Mouse (Mus musculus): ENCODE results near the gene Rsu1. TPM values are rescaled to one million over a fixed set of nuclear protein-coding genes. Genes with fewer than 3 reads are reported as not detected.
A peak's percentile ranks its signal among the peaks of the same experiment; 100 is the strongest.

The Rsu1 gene
- polyA plus RNA-seq (2015; fragmentation: Nextera tagmentation; extraction: Ambion mirVana) = 141 and 144 TPM in 2 replicates

DNA sequence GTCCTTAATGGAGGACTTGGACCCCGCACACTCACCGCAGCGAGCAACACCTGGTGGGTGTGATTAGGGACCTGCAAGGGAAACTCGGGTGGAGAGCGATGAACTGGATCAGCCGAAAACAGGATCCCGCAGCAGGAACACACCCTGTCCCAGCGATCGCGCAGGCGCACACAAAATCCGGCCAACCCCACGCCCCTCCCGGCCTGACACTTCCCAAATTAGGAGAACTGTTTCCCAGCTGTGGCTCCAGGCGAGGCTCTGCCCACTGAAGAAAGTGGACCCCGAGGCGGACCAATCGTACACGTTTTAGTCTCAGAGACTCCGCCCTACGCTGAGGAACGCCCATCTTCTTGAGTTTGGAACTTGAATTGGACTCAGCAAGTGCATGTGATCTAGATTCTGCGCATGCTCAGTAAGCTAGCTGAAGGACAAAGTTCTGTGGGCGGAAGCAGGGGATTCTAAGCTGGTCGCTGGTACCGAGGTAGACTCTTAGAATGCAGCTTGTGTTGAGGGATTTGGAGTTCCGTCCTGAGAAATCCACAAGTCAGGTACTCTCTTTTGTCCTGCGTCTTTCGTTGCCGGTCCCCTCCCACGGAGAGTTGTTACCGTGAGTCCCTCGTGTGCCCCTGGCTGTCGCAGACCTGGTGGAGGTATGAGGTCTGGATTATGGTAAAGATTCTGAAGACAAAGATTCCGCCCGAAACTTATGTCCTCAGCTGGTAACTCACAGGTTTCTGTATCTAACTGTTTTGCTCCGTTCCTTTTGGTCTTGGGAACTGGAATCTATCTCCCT lies at the start of gene Rsu1:
Gene Rsu1 (minus strand): TSS at position 251 of the 793 bp plus-strand sequence.
- peak; percentile 100 for ATAC-seq (replicated peaks; ENCODE audit: insufficient number of reproducible peaks, insufficient read depth, low FRiP score, low read depth)
- no peaks in the 10 kb centered on the region for H3K9me3 ChIP-seq (replicated peaks)
- peak within 1 kb of the TSS; percentile 80 for H3K27ac ChIP-seq
- peak within 1 kb of the TSS; percentile 66 for H3K9ac ChIP-seq
- under 1% methylated on average over 37 of the region's 37 CpGs for WGBS
- H3K4me2 ChIP-seq = peak within 1 kb of the TSS; percentile 71
- H3K27me3 ChIP-seq = no peaks in the 10 kb centered on the region
- peaks cover 4% of the 10 kb centered on the region; the same call in 1 of the 2 replicates for H3K36me3 ChIP-seq
- H3K4me3 ChIP-seq = peak within 1 kb of the TSS; percentile 62
- peaks cover 30% of the 10 kb centered on the region for H3K4me1 ChIP-seq (replicated peaks)

DNA sequence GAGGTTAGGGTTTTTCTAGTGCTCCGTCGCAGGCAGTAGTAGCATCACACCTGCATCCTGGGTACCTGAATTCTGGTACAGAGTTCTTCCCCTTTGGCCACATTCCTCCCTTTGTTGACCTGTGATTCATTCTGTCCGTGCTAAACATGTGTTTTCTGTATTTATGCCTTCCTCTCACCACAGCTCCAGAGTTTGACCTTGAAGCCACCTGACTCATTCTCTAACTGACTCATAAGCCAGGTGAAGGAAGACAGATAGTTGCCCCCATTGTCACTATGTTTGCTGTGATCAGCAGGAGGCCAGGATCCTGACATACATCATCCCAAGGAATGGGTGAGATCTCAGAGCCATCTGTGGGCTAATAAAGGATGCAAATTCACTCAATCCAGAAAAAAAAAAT lies 32.2 kb upstream of the Rsu1 start:
- no peaks in the 10 kb centered on the region for H3K4me1 ChIP-seq (replicated peaks)
- H3K27me3 ChIP-seq = no peaks in the 10 kb centered on the region
- 75% methylated on average over 3 of the region's 3 CpGs for WGBS
- H3K27ac ChIP-seq = no peak overlapping the region
- H3K36me3 ChIP-seq = no peaks in the 10 kb centered on the region
- no peaks in the 10 kb centered on the region for H3K9me3 ChIP-seq (replicated peaks)
- H3K4me3 ChIP-seq = no peak overlapping the region
- no peak overlapping the region for H3K9ac ChIP-seq
- no peak overlapping the region for H3K4me2 ChIP-seq
- ATAC-seq (replicated peaks; ENCODE audit: insufficient number of reproducible peaks, insufficient read depth, low FRiP score, low read depth) = no peak

DNA sequence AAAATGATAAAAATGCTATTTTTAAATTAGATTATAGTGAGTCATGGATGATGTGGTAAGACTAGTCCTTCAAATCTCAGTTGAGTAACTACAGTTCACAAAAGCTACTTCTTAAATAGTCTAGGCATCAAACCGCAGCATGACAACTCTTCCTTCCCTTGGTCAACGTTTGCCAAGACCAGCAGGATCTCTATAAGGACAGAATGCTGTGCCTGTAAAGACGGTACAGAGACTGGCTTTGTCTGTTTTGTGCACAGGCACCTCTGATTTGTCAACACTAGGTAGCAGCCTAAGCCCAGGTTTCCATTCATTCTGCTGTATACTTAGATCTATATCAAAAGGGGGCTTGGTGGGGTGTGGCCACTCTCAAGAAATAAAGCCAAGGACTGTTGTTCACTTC lies 27.8 kb upstream of the Rsu1 start:
- WGBS = 34% methylated on average over 3 of the region's 3 CpGs
- H3K36me3 ChIP-seq = no peaks in the 10 kb centered on the region
- no peak overlapping the region for H3K27ac ChIP-seq
- no peaks in the 10 kb centered on the region for H3K27me3 ChIP-seq
- no peak overlapping the region for H3K4me3 ChIP-seq
- H3K4me1 ChIP-seq (replicated peaks) = no peaks in the 10 kb centered on the region
- H3K9ac ChIP-seq = no peak overlapping the region
- H3K9me3 ChIP-seq (replicated peaks) = no peaks in the 10 kb centered on the region
- no peak; the same call in 1 of the 2 replicates for ATAC-seq (replicated peaks; ENCODE audit: insufficient number of reproducible peaks, insufficient read depth, low FRiP score, low read depth)
- no peak overlapping the region for H3K4me2 ChIP-seq

DNA sequence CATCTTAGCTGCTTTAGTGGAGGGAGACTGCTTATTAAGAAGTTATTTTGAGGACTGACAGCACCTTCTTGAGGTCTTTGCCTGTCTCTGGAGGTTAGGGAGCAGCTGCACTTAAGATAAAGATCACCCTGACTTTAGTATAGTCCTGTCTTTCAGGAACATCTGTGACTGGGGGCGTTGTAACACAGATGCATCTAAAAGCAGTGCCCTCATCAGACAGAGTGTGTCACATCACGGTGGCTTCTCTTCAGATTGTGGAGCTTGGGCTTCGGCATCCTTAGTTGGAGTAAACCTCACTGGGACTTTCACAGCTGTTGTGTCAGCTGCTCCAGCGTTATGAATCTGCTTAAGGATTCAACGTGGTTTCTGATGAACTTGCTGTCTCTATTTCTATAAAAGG lies 26.5 kb upstream of the Rsu1 start:
- Histone ChIP-seq H3K27me3 (no peaks in the 10 kb centered on the region), H3K9me3 (replicated peaks) (no peaks in the 10 kb centered on the region), H3K27ac (no peak overlapping the region), H3K4me1 (replicated peaks) (no peaks in the 10 kb centered on the region), H3K4me3 (no peak overlapping the region), H3K36me3 (no peaks in the 10 kb centered on the region), H3K9ac (no peak overlapping the region), H3K4me2 (no peak overlapping the region)
- no peak for ATAC-seq (replicated peaks; ENCODE audit: insufficient number of reproducible peaks, insufficient read depth, low FRiP score, low read depth)
- WGBS = 45% methylated on average over 5 of the region's 5 CpGs

DNA sequence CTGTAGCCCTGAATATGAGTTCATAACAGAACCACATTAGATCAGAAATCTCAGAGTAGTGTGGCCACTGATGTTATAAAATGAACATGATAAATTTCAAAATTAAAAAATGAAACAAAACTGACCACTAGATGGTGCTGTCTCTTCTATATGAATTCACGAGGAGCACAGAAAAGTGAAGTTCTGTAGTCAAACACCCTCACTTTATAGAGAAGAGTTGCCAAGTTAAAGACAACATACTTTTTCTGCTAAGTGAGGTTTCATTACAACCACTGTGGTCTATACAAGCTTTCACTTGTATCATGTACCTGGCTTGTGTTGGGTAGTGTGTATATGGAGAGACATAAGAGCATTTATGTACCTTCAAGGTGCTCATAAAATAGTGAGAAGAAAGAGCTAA lies 19.4 kb upstream of the Rsu1 start:
- Histone ChIP-seq H3K27ac (no peak overlapping the region), H3K9me3 (replicated peaks) (no peaks in the 10 kb centered on the region), H3K27me3 (no peaks in the 10 kb centered on the region), H3K4me2 (no peak overlapping the region), H3K4me1 (replicated peaks) (0 out of 2 replicates have a peak, but pooled peaks cover 2% of the 10 kb centered on the region), H3K4me3 (no peak overlapping the region), H3K36me3 (no peaks in the 10 kb centered on the region), H3K9ac (no peak overlapping the region)
- 0% methylated on average over 1 of the region's 1 CpGs for WGBS
- ATAC-seq (replicated peaks; ENCODE audit: insufficient number of reproducible peaks, insufficient read depth, low FRiP score, low read depth) = no peak

DNA sequence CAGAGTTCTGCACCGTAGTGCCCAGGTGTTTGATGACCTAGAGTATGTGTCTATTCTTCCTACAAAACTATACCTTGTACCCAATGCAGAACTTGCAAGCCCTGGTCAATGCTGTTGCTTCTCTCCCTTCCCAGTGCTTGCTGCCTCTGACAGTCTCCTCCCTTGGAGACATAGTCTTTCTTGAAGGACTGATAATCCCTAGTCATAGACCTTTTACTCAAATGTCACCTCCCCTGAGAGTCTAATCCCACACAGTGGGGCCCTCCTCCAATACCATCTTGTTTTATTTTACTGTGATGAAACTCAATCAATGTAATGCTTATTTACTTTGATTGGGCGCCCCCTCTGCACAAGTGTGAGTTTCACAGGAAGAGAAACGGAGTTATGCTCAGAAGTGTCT lies 18.9 kb upstream of the Rsu1 start:
- ATAC-seq (replicated peaks; ENCODE audit: insufficient number of reproducible peaks, insufficient read depth, low FRiP score, low read depth) = no peak
- H3K4me2 ChIP-seq = no peak overlapping the region
- H3K27ac ChIP-seq = no peak overlapping the region
- H3K4me3 ChIP-seq = no peak overlapping the region
- 0 out of 2 replicates have a peak, but pooled peaks cover 2% of the 10 kb centered on the region for H3K4me1 ChIP-seq (replicated peaks)
- no peaks in the 10 kb centered on the region for H3K9me3 ChIP-seq (replicated peaks)
- H3K27me3 ChIP-seq = no peaks in the 10 kb centered on the region
- 72% methylated on average over 3 of the region's 3 CpGs for WGBS
- H3K9ac ChIP-seq = no peak overlapping the region
- H3K36me3 ChIP-seq = no peaks in the 10 kb centered on the region

DNA sequence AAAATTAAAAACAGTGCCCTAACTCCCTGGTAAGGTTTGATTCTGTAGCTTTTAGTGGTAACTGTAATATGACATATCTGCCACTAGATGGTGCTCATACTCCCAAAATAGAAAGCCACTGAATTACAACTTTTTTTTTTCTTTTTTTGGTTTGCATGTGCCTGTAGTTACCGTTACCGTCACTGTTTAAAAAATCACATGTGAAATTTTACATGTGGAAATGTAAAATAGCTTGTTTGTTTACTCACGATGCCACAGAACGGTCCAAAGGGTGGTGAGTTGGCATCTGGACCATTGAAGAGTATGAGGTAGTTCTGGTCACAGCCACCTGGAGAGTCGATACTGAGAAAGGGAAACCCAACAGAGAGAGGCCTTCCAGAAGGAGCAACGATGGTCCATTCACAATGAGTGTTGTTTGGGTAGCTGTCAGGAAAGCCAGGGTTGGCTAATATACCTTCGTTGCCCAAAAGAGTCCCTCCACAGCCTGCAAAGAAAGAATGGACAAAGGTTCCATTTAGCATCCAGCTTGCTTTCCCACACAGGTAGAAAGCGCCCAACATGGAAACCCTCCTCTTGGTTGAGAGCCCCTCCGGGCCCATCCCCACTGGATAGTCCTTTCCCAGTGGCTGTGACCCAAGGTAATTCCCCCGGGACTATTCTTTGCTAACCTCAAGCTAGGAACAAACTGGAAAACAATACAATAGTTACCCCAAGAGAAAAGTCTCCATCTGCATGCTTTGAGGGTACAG lies 7.1 kb upstream of the Rsu1 start:
- H3K4me1 ChIP-seq (replicated peaks) = peaks cover 6% of the 10 kb centered on the region
- no peak overlapping the region for H3K4me3 ChIP-seq
- 48% methylated on average over 10 of the region's 10 CpGs for WGBS
- H3K27me3 ChIP-seq = no peaks in the 10 kb centered on the region
- H3K36me3 ChIP-seq = no peaks in the 10 kb centered on the region
- H3K4me2 ChIP-seq = peak overlapping the region; percentile 36; the same call in 1 of the 2 replicates
- H3K27ac ChIP-seq = no peak overlapping the region
- H3K9me3 ChIP-seq (replicated peaks) = no peaks in the 10 kb centered on the region
- no peak for ATAC-seq (replicated peaks; ENCODE audit: insufficient number of reproducible peaks, insufficient read depth, low FRiP score, low read depth)
- no peak overlapping the region for H3K9ac ChIP-seq

DNA sequence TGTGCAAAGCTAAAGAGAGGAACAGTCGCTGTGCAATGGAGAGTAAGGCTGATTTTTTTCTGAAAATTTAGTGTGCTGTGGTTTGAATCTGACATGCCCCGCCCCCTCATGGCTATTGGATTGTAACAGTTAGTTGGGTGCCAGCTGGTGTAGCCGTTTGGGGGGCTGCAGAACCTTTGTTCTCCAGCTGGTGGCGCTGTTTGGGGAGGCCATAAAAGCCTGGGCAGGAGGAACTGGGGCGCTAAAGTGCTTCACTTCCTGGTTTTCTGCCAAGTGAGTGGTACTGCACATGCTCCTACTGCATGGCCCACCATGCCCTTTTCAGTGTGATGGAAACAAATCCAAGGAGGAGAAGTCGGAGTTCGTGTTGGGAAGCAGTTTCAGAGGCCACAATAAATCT lies 4.7 kb upstream of the Rsu1 start:
- H3K27me3 ChIP-seq = no peaks in the 10 kb centered on the region
- H3K4me3 ChIP-seq = no peak overlapping the region
- H3K9me3 ChIP-seq (replicated peaks) = no peaks in the 10 kb centered on the region
- no peak overlapping the region for H3K4me2 ChIP-seq
- H3K9ac ChIP-seq = no peak overlapping the region
- no peak for ATAC-seq (replicated peaks; ENCODE audit: insufficient number of reproducible peaks, insufficient read depth, low FRiP score, low read depth)
- WGBS = 51% methylated on average over 7 of the region's 7 CpGs
- no peak overlapping the region for H3K27ac ChIP-seq
- no peaks in the 10 kb centered on the region for H3K36me3 ChIP-seq
- H3K4me1 ChIP-seq (replicated peaks) = peaks cover 10% of the 10 kb centered on the region

DNA sequence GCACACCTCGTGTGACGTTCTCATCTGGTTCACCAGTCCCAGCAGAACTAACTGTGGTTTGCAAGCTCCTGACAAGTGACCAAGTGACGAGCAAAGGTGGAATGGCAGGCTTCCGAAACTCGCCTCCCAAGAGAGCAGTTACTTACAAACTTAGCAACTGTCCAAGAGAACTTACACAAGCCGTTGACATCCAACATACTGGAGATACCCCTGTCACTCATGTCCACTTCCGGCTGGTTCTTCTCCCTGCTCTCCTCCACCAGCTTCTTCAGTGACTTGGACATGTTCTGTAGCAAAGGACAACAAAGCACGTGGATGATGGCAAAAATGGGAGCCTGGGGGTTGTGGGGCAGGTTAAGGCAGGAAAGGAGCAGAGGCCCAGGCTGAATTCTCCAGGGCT lies 479 bp downstream of the Rsu1 start:
- H3K27me3 ChIP-seq = no peaks in the 10 kb centered on the region
- peaks cover 32% of the 10 kb centered on the region for H3K4me1 ChIP-seq (replicated peaks)
- no peaks in the 10 kb centered on the region for H3K9me3 ChIP-seq (replicated peaks)
- peak overlapping the region; percentile 71 for H3K4me2 ChIP-seq
- peak overlapping the region; percentile 62 for H3K4me3 ChIP-seq
- peak overlapping the region; percentile 80 for H3K27ac ChIP-seq
- WGBS = 18% methylated on average over 8 of the region's 8 CpGs
- peak overlapping the region; percentile 66 for H3K9ac ChIP-seq
- peaks cover 5% of the 10 kb centered on the region; the same call in 1 of the 2 replicates for H3K36me3 ChIP-seq
- ATAC-seq (replicated peaks; ENCODE audit: insufficient number of reproducible peaks, insufficient read depth, low FRiP score, low read depth) = no peak; the same call in 1 of the 2 replicates

DNA sequence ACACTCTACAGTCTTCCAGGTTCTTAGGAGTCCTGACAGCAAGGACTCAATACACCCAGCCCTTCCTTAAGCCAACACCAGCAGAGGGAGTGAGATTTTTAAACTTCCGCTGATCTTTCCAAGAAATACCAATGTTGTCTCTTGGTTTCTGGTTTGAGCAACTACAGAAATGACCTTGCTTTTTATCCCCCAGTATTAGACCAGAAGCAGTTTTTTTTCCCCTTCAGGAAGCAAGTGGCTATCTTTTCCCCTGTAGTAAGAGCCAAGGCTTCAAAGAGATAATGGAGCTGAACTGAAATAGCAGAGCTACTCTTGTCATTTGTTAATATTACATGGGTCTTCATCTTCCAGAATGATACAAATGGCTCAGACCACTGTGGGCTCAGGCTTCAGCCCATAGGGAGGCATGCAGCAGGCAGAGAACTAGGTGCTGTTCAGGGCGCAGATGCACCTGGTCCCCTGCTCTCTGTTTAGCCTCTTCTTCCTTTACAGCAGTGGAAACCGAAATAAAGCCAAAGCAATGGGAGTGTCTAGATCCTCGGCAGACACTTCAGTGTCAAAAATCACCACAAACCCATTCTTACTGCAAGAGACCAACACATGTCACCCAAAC lies 2.4 kb downstream of the Rsu1 start:
- H3K27ac ChIP-seq = no peak overlapping the region
- no peaks in the 10 kb centered on the region for H3K27me3 ChIP-seq
- H3K4me3 ChIP-seq = no peak overlapping the region
- WGBS = 86% methylated on average over 4 of the region's 4 CpGs
- no peaks in the 10 kb centered on the region for H3K9me3 ChIP-seq (replicated peaks)
- peaks cover 32% of the 10 kb centered on the region for H3K4me1 ChIP-seq (replicated peaks)
- no peak for ATAC-seq (replicated peaks; ENCODE audit: insufficient number of reproducible peaks, insufficient read depth, low FRiP score, low read depth)
- H3K4me2 ChIP-seq = no peak overlapping the region
- H3K9ac ChIP-seq = no peak overlapping the region
- peaks cover 5% of the 10 kb centered on the region; the same call in 1 of the 2 replicates for H3K36me3 ChIP-seq

DNA sequence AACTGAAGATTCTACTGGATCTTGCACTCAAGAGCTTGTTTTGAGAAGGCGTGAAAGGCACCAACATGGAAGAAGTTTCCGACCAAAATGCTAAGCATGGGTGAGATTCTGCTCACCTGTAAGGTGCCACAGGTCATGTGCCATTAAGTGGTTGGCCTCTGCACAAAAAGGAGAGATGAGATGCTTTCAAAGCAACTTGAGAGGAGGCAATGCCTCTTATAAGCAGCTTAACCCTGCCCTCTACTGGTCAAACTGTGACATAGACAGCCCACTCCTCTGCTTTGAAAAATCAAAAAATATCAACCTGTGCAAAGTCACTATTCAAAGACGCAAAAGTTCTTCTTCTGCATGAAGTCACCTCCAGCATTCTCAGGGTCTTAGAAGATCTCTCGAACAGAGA lies 6.3 kb downstream of the Rsu1 start:
- H3K36me3 ChIP-seq = peaks cover 5% of the 10 kb centered on the region; the same call in 1 of the 2 replicates
- 0 out of 2 replicates have a peak, but pooled peaks have one; percentile 39 for ATAC-seq (replicated peaks; ENCODE audit: insufficient number of reproducible peaks, insufficient read depth, low FRiP score, low read depth)
- WGBS = 43% methylated on average over 4 of the region's 4 CpGs

More for the DNA sequence above, 6.3 kb downstream of the Rsu1 start:
- no peaks in the 10 kb centered on the region for H3K27me3 ChIP-seq
- H3K4me1 ChIP-seq (replicated peaks) = peaks cover 20% of the 10 kb centered on the region
- no peak overlapping the region for H3K4me3 ChIP-seq
- no peak overlapping the region for H3K9ac ChIP-seq
- H3K4me2 ChIP-seq = no peak overlapping the region
- H3K9me3 ChIP-seq (replicated peaks) = no peaks in the 10 kb centered on the region
- no peak overlapping the region for H3K27ac ChIP-seq

Data from heart, embryonic 15.5 days (tissue).